Mouse (Mus musculus) urinary bladder, postnatal 36 days (tissue): ENCODE measurements around the gene Olfr65.

Source experiments
- DNase-seq, 2 experiments: peaks; one replicate each; pipeline ENCODE4 v3.0.0; 2022; ENCODE audit warnings: low spot score in 2 of 2, mixed read lengths in 1 of 2

The Olfr65 gene

GRCm38 (mm10) chr7:103903187-103903586, at the start of gene Olfr65:
TSS of gene Olfr65 (plus strand) at chr7:103903487.
- no peak for DNase-seq

DNA sequence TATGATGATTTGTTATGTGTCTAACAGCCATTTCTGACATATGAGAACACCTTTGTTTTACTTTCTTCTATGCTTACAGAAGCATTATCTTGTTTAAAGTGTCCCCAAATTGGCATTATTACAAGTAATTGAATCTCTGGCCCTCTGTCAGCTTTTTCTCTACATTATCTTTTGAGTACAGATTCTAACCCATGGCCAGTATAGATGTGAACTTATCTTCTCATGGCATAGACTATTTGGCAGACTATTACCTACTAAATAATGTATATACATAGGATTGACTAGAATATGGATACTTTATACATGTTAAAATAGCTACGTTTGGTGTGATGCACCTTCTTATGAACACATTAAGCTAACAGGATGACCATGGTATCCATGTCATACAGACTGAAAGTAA, 48.6 kb upstream of the Olfr65 start:
- no peak for DNase-seq

GRCm38 (mm10) chr7:103859076-103859475, 44.2 kb upstream of the Olfr65 start:
- no peak for DNase-seq

DNA sequence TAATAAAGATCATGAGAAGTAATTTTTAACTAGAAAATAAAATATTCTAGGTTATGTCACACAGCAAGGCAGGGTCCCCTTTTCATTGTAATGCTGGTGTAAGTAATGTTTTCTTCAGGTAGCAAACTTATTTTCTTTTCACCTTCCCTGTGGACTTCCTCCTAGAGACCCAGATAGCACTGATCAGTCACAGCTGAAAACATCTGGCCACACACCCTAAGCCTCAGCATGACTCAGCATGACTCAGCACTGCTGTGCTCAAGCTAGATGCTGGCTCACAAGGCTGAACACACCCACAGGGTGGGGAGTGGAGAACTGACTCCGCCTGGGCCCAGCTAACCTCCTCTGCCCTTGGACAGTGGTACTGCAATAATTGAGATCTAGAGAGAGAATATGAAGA, 42.4 kb upstream of the Olfr65 start:
- DNase-seq = peak; percentile 4 to 15

GRCm38 (mm10) chr7:103861531-103861930, 41.8 kb upstream of the Olfr65 start:
- no peak for DNase-seq

GRCm38 (mm10) chr7:103865716-103866115, 37.6 kb upstream of the Olfr65 start:
- DNase-seq = no peak

DNA sequence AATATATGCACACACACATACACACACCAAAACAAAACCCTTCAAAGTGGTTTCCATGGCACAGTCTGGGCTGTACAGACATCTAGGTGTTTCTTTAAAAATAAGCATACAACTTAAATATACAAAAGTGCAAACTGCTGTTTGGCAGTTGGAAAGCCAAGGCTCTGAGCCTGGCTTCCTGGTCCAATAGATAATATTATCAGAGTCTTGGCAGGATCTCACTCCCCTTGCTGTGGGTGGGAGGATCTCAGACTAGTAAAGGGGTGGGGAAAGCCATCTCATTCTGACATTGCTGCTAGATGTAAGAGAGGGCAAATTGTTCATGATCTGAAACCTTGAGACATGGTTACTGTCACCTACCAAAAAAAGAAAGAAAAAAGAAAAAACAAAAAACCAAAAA, 32.6 kb upstream of the Olfr65 start:
- no peak for DNase-seq

DNA sequence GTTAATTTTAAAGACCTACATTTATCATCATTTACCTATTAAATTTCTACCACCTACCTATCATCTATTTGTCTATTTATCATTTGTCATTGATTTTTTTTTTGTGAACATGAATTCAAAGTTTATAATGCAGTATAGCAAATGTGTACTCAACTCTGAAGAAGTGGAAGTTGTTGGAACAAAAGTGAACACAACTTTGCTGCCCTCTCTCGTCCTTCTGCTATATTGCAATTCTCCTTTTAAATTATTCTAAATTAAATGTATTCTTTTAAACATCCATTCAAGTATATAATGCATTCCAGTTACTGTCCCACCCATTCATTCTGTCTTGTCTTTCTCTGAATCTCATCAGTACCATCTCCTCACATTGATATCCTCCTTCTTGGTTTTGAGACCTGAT, 30.2 kb upstream of the Olfr65 start:
- DNase-seq = no peak

DNA sequence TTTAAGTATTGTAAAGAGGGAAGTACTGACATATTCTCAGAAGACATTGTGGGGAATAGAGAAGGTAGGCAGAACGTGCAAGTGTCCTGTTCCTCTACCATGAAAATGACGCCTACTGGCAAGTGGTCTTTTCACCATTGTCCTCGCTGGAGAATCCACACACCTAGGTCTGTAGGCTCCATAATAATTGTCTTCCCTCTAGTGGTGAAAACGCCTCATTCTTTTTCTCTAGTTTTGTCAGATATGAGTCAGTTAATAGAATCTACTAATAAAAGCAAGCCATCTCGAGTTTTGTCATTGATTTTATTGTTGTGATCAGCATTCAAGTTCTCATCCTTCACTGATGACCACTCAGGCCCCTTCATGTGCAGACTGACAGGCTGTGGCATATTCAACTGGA, 28.8 kb upstream of the Olfr65 start:
- DNase-seq = no peak

DNA sequence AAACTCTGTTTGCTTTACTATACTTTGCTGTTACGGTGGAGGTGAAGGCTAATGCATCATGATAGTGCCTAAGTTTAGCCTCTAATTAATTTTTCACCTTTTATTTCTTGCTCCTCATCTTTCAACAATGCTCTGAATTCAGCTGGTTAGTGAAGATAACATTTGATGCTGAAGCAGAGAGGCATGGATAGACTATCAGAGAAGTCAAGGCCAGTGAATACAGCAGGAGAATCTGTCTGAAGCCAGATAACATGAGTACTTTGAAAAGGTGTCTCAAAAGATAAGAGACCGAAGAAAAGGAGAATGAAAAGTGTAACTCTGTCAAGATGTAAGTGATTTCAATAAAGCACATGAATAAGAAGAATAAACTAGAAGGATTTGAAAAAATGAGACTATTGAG, 26.2 kb upstream of the Olfr65 start:
- no peak for DNase-seq

GRCm38 (mm10) chr7:103886152-103886551, 17.1 kb upstream of the Olfr65 start, which contains the start of gene Olfr66:
TSS of gene Olfr66 (minus strand) at chr7:103886252.
- no peak for DNase-seq

DNA sequence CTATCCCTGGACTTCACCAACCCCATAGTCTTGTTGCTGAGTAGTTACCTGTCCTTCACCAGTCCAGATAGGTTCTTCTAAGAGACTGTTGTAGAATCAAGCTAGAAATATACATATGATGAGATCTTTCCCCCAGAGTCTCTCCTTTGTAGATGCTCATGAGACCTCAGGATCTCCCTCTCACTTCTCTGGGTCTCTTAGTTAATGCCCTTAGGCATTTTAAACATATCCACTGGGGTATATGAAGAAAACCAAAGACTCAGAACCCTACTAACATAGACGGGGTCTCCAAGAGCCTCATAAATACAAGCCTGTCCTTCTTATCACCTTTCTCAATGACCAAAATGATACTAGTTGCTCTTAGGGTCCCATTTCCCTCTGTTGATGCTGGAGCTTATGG, 8.9 kb upstream of the Olfr65 start, which contains the start of gene Olfr64:
Gene Olfr64 (minus strand): TSS at position 101 of the 400 bp plus-strand sequence.
- DNase-seq = no peak

DNA sequence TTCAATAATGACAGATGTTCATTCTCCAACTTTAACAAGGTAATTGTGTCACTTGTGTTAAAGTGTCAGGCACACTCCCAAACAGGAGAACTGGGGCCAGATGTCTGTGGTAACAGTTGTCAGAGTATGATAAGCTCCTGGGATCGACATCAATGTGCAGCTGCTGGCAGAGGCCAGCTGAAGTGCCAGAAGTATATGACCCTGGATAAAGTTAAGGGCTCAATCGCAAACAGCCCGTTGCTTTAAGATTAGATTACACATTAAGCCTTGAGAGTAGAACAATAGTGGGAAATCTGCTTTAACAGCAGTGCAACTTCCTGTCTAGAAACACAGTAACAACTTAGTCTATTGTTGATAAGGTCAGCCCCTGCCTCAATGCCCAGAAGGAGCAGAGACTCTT, 6.8 kb downstream of the Olfr65 start:
- no peak for DNase-seq

DNA sequence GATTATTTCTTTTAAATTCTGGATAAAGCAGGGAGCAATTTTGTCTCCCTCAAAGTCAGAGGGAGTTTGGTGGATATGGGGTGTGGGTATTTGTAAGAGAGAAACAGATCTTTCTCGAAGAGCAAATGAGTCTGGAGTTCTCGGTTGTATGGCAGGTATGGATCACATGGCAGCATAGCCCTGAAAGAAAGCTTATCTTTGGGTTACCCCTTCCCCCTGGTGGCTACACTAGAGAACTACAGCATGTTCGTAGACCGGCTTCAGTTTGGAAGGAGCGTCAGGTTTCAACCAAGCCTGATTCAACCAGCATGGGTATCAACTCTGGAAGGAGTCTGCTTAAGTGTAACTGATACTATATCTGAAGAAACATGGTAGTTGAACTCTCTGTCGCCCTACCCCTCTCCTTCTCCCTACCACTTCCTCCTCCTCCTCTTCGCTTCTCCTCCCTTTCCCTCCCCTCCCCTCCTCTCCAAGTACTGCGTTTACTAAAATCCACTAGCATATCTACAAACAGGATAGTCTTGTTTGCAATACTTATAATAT, 9.8 kb downstream of the Olfr65 start:
- no peak for DNase-seq

DNA sequence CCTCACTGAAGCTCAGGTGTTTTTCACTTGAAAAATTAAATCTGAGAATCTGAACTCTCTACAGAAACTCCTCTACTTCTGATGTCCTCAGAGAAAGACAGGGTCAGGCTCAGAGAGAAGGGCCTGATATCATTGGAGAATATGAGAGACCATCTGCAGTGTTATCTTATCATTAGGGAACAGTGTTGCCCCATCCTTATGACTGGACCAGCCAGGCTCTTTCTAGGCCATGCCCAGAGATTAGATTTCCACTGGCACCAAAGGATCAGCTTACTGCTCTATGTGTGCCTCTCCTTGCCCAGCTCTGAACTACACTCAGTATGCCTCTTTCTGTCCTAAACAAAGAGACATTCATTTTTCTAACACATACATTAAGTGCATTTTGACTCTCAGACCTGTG, 12.1 kb downstream of the Olfr65 start:
- no peak for DNase-seq

GRCm38 (mm10) chr7:103928525-103928924, 25.2 kb downstream of the Olfr65 start, which contains the start of gene Olfr631:
TSS of gene Olfr631 (plus strand) at chr7:103928825.
- DNase-seq = no peak

GRCm38 (mm10) chr7:103934264-103934663, 31.0 kb downstream of the Olfr65 start, which contains the start of gene Olfr632:
TSS of gene Olfr632 (plus strand) at chr7:103934347.
- DNase-seq = no peak

DNA sequence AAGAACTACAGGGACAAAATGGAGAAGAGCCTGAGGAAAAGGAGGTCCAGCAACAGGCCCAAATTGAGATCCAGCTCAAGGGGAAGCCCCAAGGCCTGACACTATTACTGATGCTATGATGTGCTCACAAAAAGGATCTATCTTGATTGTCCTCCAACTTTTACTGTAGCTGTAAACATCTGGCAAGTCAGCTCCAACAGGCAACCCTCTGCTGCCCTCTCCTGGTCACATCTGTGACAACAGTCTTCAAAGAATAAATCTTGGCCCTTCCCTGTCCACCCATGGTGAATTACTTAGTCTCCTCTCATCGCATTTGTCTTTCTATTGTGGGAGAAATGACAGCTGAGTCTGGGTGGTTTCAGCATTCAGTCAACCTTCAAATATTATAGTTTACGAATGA, 39.4 kb downstream of the Olfr65 start:
- peak; percentile 2 to 10 for DNase-seq

- no peak for DNase-seq
These were observed 40.9 kb downstream of the Olfr65 start, which contains the start of gene Olfr633 for GRCm38 (mm10) chr7:103944137-103944536. TSS of gene Olfr633 (plus strand) at chr7:103944437.
